Mouse (Mus musculus) intestine, embryonic 14.5 days (tissue): ENCODE measurements around the gene Gm10964. TPM values are rescaled to one million over a fixed set of nuclear protein-coding genes. Genes with fewer than 3 reads are reported as not detected.
A peak's percentile ranks its signal among the peaks of the same experiment; 100 is the strongest.

Experiments
- ATAC-seq: fragments of 200-750 bp; cut with Nextera tagmentation; replicated peaks from 2 replicates; pipeline ENCODE4 v1.8.0; 2017; ENCODE audit warnings: low read depth, moderate number of reproducible peaks, moderate TSS enrichment, moderate library complexity; ENCODE audit not compliant: low FRiP score, low TSS enrichment
- DNase-seq: peaks from one replicate; pipeline ENCODE4 v3.0.0-alpha.2; 2018; ENCODE audit warnings: low spot score
- H3K27ac ChIP-seq: fragments of 300-500 bp; sonication (generic); 2 replicates; pipeline ENCODE4 v1.5.1; 2014; ENCODE audit warnings: low read depth, mild to moderate bottlenecking, control low read depth
- H3K27me3 ChIP-seq: fragments of 300-500 bp; sonication (generic); replicated peaks from 2 replicates; pipeline ENCODE4 v1.6.1; 2014; ENCODE audit warnings: low read length, control low read depth; ENCODE audit not compliant: control insufficient read depth, insufficient read depth
- H3K36me3 ChIP-seq: fragments of 300-500 bp; sonication (generic); 2 replicates; pipeline ENCODE4 v1.6.1; 2014; ENCODE audit warnings: low read length, control low read depth; ENCODE audit not compliant: control insufficient read depth, insufficient read depth
- H3K4me1 ChIP-seq: fragments of 300-500 bp; sonication (generic); replicated peaks from 2 replicates; pipeline ENCODE4 v1.6.1; 2014; ENCODE audit warnings: low read length, control low read depth, mixed read lengths; ENCODE audit not compliant: control insufficient read depth, insufficient read depth
- H3K4me2 ChIP-seq: fragments of 300-500 bp; sonication (generic); 2 replicates; pipeline ENCODE4 v1.6.1; 2014; ENCODE audit warnings: low read length
- H3K4me3 ChIP-seq: fragments of 300-500 bp; sonication (generic); 2 replicates; pipeline ENCODE4 v1.5.1; 2014; ENCODE audit warnings: low read depth, low read length, control low read depth, mixed read lengths
- H3K9ac ChIP-seq: fragments of 300-500 bp; sonication (generic); 2 replicates; pipeline ENCODE4 v1.6.1; 2014; ENCODE audit warnings: mild to moderate bottlenecking, low read length
- H3K9me3 ChIP-seq: fragments of 300-500 bp; sonication (generic); 2 replicates; pipeline ENCODE4 v1.6.1; 2016; ENCODE audit warnings: low read length, control low read depth; ENCODE audit not compliant: control insufficient read depth
- WGBS: fragments of 180-500 bp; shearing (Covaris S2); extraction: QIAGEN DNeasy Blood & Tissue Kit; methylation state at CpG from one replicate; pipeline ENCODE4 v1.1.7; 2014; 5-methylcytosine and 5-hydroxymethylcytosine counted together
- polyA plus RNA-seq: library from polyadenylated mRNA; unstranded; fragments of >200 nt; fragmentation: Nextera tagmentation; extraction: Ambion mirVana; gene quantifications from 2 replicates; pipeline ENCODE4 v1.2.1, GENCODE M21; 2014

The Gm10964 gene
- polyA plus RNA-seq, 1 experiment from 2014 or later, result not detected

DNA sequence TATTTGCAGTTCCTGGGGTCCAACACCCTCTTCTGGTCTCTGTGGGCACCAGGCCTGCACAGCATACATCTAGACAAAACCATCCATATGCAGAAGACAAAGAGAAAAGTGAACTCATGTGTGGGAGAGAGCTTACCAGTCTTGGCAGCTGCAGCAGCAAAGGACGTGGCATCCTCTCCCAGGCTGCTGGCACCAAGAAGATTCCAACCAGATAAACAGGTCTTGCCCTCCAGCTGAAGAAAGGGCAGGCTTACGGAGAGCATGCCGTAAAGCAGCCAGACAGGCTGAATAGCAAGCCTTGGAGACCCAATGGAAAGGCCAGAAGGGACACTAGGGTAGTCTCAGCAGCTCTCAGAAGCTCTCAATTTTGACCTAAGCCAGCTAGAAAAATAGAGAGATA is 7.0 kb upstream of the Gm10964 start:
- H3K27ac ChIP-seq, result no peak overlapping the region
- H3K27me3 ChIP-seq, result no peaks in the 10 kb centered on the region
- 81% methylated on average over 3 of the region's 3 CpGs for WGBS
- DNase-seq (no peak), ATAC-seq (no peak)
- H3K9ac ChIP-seq, result no peak overlapping the region
- H3K4me2 ChIP-seq, result no peak overlapping the region
- no peak overlapping the region for H3K4me3 ChIP-seq
- H3K36me3 ChIP-seq, result no peaks in the 10 kb centered on the region
- H3K9me3 ChIP-seq, result no peaks in the 10 kb centered on the region
- peaks cover 31% of the 10 kb centered on the region for H3K4me1 ChIP-seq

- DNase-seq (no peak), ATAC-seq (no peak)
- Histone ChIP-seq H3K27me3 (no peaks in the 10 kb centered on the region), H3K4me3 (no peak overlapping the region), H3K36me3 (no peaks in the 10 kb centered on the region), H3K27ac (no peak overlapping the region), H3K9me3 (no peaks in the 10 kb centered on the region), H3K9ac (no peak overlapping the region), H3K4me1 (peaks cover 35% of the 10 kb centered on the region), H3K4me2 (no peak overlapping the region)
- WGBS, result 29% methylated on average over 2 of the region's 2 CpGs
Measured at GRCm38 (mm10) chr3:103733176-103733575, 6.0 kb upstream of the Gm10964 start.

GRCm38 (mm10) chr3:103733799-103734695 is 5.1 kb upstream of the Gm10964 start:
- H3K36me3 ChIP-seq, result no peaks in the 10 kb centered on the region
- DNase-seq, result peak; percentile 60
- peak overlapping the region; percentile 25 for H3K9ac ChIP-seq
- ATAC-seq, result no peak
- no peaks in the 10 kb centered on the region for H3K9me3 ChIP-seq
- no peaks in the 10 kb centered on the region for H3K27me3 ChIP-seq
- H3K4me3 ChIP-seq, result peak overlapping the region; percentile 7; the same call in 1 of the 2 replicates
- H3K27ac ChIP-seq, result peak overlapping the region; percentile 98
- H3K4me1 ChIP-seq, result peaks cover 39% of the 10 kb centered on the region
- 47% methylated on average over 18 of the region's 19 CpGs for WGBS
- peak overlapping the region; percentile 69 for H3K4me2 ChIP-seq

DNA sequence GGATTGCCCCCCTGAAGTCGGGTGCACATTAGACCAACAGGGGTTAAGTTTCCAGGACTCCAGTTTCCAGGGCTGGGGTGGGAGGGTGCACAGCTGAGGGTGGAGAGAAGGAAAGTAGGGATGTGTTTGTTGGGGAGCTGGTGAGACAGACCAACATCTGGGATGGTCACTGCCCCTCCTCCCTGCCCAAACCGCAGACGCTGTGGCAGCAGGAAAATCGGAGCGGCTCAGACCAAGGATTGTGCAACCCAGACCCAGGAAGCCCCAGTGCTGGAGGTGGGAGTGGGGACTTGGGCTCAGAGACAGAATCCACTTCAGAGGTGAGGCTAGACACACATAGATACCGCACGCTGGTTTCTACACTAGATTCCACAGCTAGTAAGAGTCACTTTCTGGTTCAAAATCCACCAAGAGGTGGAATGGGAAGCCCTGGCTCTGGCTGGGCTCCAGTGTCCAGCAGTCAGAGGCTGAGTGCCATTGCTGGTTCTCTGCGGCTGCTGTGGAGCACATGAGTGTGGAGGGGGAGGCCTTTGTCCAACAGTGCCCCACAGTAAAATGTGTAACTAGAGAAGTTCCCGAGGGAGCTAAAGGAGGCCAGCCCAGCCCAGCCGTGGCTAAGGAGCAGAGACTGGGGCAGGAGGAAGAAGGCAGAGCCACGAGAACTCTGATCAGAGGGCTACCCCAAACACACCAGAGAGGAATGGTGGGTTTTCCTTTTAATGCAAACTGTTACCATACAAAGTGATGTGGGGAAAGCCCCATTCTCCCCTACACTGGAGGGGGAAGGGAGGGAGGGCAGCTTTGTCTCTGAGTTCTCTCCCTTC is 4.3 kb upstream of the Gm10964 start:
- Histone ChIP-seq H3K4me1 (peaks cover 40% of the 10 kb centered on the region), H3K4me3 (peak overlapping the region; percentile 7; the same call in 1 of the 2 replicates), H3K9ac (peak overlapping the region; percentile 41; the same call in 1 of the 2 replicates), H3K4me2 (peak overlapping the region; percentile 69), H3K27ac (peak overlapping the region; percentile 98), H3K36me3 (no peaks in the 10 kb centered on the region), H3K9me3 (no peaks in the 10 kb centered on the region), H3K27me3 (no peaks in the 10 kb centered on the region)
- ATAC-seq (no peak), DNase-seq (peak; percentile 62)
- WGBS, result 12% methylated on average over 11 of the region's 11 CpGs

- Histone ChIP-seq H3K4me3 (peak overlapping the region; percentile 37), H3K27me3 (no peaks in the 10 kb centered on the region), H3K27ac (peak overlapping the region; percentile 98), H3K4me1 (peaks cover 43% of the 10 kb centered on the region), H3K4me2 (peak overlapping the region; percentile 69), H3K9me3 (no peaks in the 10 kb centered on the region), H3K36me3 (no peaks in the 10 kb centered on the region), H3K9ac (peak overlapping the region; percentile 49)
- ATAC-seq (no peak), DNase-seq (no peak)
- WGBS, result 60% methylated on average over 28 of the region's 28 CpGs
Measured at GRCm38 (mm10) chr3:103735776-103736600, 3.2 kb upstream of the Gm10964 start.

DNA sequence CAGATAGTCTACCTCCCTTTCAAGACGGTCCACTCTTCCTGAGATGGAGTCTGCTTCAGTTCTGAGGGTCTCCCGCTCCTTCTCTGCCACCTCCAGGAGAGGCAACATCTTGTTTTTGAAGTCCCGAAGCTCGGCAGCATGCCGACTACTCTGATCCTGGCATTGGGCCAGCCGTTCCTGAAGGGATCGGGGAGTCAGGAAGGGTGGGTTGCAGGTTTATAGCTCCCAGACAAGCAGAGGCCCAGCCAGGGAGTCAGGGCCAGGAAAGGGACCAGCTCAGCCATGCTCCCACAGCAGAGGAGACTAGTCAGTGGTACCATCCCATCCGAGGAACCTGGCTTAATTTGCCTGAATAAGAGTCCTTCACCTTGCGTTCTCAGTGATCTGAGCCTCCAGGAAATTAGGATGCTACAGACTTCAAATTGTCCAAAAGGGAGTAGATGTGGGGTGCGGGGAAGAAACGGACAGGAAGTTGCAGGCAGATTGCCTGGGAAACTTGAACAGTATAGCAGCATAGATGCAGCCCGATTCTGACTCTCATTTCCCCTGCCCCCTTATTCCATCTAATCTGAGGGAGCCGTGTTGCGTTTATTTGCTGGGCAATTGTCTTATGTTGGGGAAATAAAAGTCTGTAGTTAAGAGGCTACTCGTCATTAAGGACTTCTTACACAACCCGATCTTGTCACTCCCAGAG is 2.0 kb upstream of the Gm10964 start:
- H3K4me2 ChIP-seq, result peak overlapping the region; percentile 69
- 19% methylated on average over 16 of the region's 16 CpGs for WGBS
- H3K27ac ChIP-seq, result peak overlapping the region; percentile 98
- H3K9ac ChIP-seq, result peak overlapping the region; percentile 49
- peaks cover 7% of the 10 kb centered on the region for H3K36me3 ChIP-seq
- peak; percentile 79 for DNase-seq
- H3K9me3 ChIP-seq, result no peaks in the 10 kb centered on the region
- peak; percentile 33; the same call in 1 of the 2 replicates for ATAC-seq
- peak overlapping the region; percentile 37 for H3K4me3 ChIP-seq
- H3K4me1 ChIP-seq, result peaks cover 43% of the 10 kb centered on the region
- no peaks in the 10 kb centered on the region for H3K27me3 ChIP-seq

DNA sequence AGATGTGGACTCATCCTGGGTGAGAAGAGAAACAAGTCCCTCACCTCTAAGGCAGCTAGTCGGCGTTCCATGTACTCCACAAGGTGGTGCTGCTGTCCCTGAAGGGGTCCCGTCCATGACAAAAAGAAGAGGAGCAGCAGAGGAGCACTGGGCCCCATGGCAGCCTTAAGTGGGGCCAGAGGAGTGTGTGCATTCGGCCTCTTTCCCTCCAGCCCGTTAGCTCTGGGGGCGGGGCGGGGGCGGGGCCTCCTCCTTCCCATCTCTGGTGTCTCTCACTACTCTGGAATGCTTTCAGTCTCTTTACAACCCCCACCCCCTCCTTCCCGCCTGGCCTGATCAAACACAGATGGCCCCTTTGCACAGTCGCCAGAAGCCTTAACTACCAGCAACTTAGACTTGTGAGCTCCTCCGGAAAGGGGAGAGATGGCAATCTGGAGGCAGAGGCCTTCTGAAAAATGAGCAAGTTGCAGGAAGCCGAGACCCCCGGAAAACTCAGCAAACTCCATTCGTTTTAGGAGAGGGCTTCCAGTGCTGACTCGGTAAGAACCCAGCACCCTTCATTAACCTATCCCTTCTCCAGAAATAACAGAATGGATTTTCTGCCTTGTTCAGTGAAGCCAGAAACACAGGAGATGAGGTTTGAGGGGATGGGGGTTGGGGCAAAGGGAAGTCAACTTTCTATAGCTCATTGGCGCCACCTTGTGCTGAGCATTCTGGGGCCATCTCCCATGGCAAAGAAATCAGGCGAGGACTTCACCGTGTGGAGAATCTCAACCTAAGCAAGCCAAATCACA is 1.2 kb upstream of the Gm10964 start, which contains the start of gene Olfml3:
Gene Olfml3, minus strand, starts transcription at position 224 of the 794 bp plus-strand sequence.
- Histone ChIP-seq H3K36me3 (peaks cover 12% of the 10 kb centered on the region), H3K4me3 (peak within 1 kb of the TSS; percentile 37), H3K27ac (peak within 1 kb of the TSS; percentile 98), H3K9ac (peak within 1 kb of the TSS; percentile 49), H3K4me1 (peaks cover 43% of the 10 kb centered on the region), H3K27me3 (no peaks in the 10 kb centered on the region), H3K4me2 (peak within 1 kb of the TSS; percentile 69), H3K9me3 (no peaks in the 10 kb centered on the region)
- 2% methylated on average over 18 of the region's 18 CpGs for WGBS
- peak; percentile 90 for ATAC-seq
- peak; percentile 97 for DNase-seq
